Mouse (Mus musculus) thymus, adult 2 months (tissue): ENCODE measurements around the gene Pla2g4b. TPM values are rescaled to one million over a fixed set of nuclear protein-coding genes. Genes with fewer than 3 reads are reported as not detected.

Experiments used
- DNase-seq: peaks from one replicate; pipeline ENCODE4 v3.0.0; 2021
- H3K27ac ChIP-seq: fragments of 200-500 bp; 2 replicates; pipeline ENCODE4 v1.5.1; 2012; ENCODE audit warnings: low read length, control low read depth; ENCODE audit not compliant: control insufficient read depth, insufficient read depth
- H3K27me3 ChIP-seq: fragments of 200-500 bp; 2 replicates; pipeline ENCODE4 v1.6.1; 2012; ENCODE audit warnings: mild to moderate bottlenecking, low read length, moderate library complexity, mixed read lengths; ENCODE audit not compliant: control insufficient read depth, insufficient read depth
- H3K36me3 ChIP-seq: fragments of 200-500 bp; 2 replicates; pipeline ENCODE4 v1.6.1; 2012; ENCODE audit warnings: mild to moderate bottlenecking, low read length, moderate library complexity; ENCODE audit not compliant: control insufficient read depth, insufficient read depth
- H3K4me1 ChIP-seq: fragments of 200-500 bp; replicated peaks from 2 replicates; pipeline ENCODE4 v1.6.1; 2012; ENCODE audit warnings: low read length; ENCODE audit not compliant: control insufficient read depth, insufficient read depth
- H3K4me3 ChIP-seq: fragments of 200-500 bp; 2 replicates; pipeline ENCODE4 v1.5.1; 2012; ENCODE audit warnings: mild to moderate bottlenecking, low read length, control low read depth, moderate library complexity; ENCODE audit not compliant: control insufficient read depth, insufficient read depth
- CTCF ChIP-seq: fragments of 200-500 bp; IDR thresholded peaks from 2 replicates; pipeline ENCODE4 v1.5.1; 2012; ENCODE audit warnings: mild to moderate bottlenecking, control low read depth, low read length, moderate library complexity, borderline replicate concordance; ENCODE audit not compliant: control insufficient read depth, poor library complexity, insufficient read depth; ENCODE audit errors: extremely low read depth
- POLR2A ChIP-seq: fragments of 200-500 bp; IDR thresholded peaks from 2 replicates; pipeline ENCODE4 v1.6.1; 2012; ENCODE audit warnings: mild to moderate bottlenecking, low read length, control low read depth, moderate library complexity; ENCODE audit not compliant: control insufficient read depth, poor library complexity, insufficient read depth; ENCODE audit errors: extremely low read depth
- WGBS: fragments of 180-500 bp; shearing (Covaris S2); methylation state at CpG from one replicate; pipeline ENCODE4 v1.1.7; 2018; 5-methylcytosine and 5-hydroxymethylcytosine counted together
- polyA plus RNA-seq: library from polyadenylated mRNA; depleted of rRNA; stranded (reverse); fragments of >200 nt; gene quantifications from 2 replicates; pipeline ENCODE4 v1.2.3, GENCODE M21; 2012

The Pla2g4b gene
- polyA plus RNA-seq, 1 experiment: 7.7 TPM

DNA sequence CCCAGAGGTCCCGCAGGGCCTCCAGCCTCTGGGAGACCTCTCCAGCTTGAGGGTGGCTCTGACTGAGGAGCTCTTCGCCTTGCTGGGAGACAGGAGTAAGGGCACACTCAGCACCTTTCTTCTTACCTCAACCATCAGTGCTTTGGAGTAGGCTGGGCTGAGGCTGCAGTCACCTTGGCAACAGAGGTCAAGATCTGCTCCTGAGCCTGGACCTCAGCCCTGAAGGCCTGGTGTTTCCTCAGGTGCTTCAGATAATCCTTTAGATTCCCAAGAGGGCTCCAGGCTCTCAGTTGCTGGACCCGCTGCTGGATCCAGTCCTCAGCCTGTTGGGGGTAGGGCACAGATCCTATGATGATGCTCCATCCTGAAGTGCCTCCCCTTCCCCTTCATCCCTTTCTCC lies 26.2 kb downstream of the Pla2g4b start:
- TF ChIP-seq CTCF (no peak), POLR2A (no peak)
- H3K36me3 ChIP-seq: no peaks in the 10 kb centered on the region
- no peaks in the 10 kb centered on the region for H3K27me3 ChIP-seq
- H3K4me1 ChIP-seq: no peaks in the 10 kb centered on the region
- no peak for DNase-seq
- no peak overlapping the region for H3K4me3 ChIP-seq
- 92% methylated on average over 3 of the region's 3 CpGs for WGBS
- H3K27ac ChIP-seq: no peak overlapping the region

DNA sequence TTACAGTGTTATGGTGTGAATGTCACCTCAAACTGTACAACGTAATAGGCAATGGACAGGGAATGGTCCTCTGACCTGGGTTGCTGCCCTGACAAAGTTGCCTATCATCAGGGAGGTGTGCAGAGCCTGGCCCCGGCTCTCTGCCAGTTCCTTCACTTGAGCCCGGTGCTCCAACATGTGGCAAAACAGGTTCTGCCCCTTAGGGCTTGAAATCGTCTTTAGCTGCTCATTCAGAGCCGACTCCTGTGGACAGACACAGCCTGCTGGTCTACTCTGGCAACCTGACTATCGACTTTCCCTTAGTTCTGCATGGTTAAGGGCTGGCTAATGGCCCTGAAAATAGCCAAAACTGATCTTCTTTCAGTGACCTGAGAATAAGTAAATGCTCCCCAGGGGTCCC lies 27.0 kb downstream of the Pla2g4b start:
- Histone ChIP-seq H3K4me1 (no peaks in the 10 kb centered on the region), H3K36me3 (no peaks in the 10 kb centered on the region), H3K4me3 (no peak overlapping the region), H3K27ac (no peak overlapping the region), H3K27me3 (no peaks in the 10 kb centered on the region)
- TF ChIP-seq POLR2A (no peak), CTCF (no peak)
- 81% methylated on average over 6 of the region's 6 CpGs for WGBS
- DNase-seq: no peak

DNA sequence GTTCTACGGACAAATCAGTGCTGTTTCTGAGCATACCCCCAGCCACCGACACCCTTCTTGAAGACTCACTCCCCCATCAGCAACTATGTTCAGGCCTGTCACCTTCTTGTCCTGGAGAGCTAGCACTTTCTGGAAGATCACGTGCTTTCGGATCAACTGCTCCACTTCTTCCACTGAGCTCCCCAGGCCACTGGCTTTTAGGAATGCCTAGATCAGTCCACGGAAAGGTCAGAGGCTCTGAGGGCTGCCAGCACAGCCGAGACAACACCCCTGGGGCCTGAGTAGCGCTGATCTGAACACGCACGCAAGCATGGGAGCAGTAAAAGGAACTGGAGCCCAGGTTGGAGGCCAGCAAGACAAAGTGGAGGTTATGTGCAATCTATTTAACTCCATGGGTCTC lies 27.4 kb downstream of the Pla2g4b start:
- DNase-seq: no peak
- 87% methylated on average over 9 of the region's 9 CpGs for WGBS

DNA sequence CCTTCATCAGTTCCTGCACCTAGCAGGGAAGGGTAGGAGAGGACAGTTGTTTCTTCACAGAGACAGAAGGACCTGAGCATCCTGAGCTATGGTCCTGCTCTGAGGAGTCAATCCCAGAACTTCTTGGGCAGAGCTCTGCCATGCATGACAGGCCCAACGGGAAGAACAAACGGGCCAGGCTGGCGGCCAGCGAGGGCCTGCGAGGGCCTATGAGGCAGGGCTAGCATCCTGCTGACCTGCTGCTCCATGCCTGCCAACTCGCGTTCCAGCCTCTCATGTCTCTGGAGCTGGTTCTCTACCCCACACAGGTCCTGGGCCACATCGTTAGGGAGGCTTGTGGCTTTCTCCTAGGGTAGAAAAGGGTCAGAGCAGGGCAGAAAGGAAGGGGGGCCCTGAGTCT lies 29.0 kb downstream of the Pla2g4b start:
- H3K4me3 ChIP-seq: no peak overlapping the region
- TF ChIP-seq CTCF (no peak), POLR2A (no peak)
- DNase-seq: no peak
- no peaks in the 10 kb centered on the region for H3K4me1 ChIP-seq
- H3K36me3 ChIP-seq: no peaks in the 10 kb centered on the region
- 96% methylated on average over 8 of the region's 8 CpGs for WGBS
- H3K27ac ChIP-seq: no peak overlapping the region
- H3K27me3 ChIP-seq: no peaks in the 10 kb centered on the region

More for the DNA sequence above, 27.4 kb downstream of the Pla2g4b start:
- no peak overlapping the region for H3K4me3 ChIP-seq
- H3K36me3 ChIP-seq: no peaks in the 10 kb centered on the region
- no peak overlapping the region for H3K27ac ChIP-seq
- no peaks in the 10 kb centered on the region for H3K27me3 ChIP-seq
- TF ChIP-seq POLR2A: no peak
- no peak for TF ChIP-seq CTCF
- H3K4me1 ChIP-seq: no peaks in the 10 kb centered on the region

DNA sequence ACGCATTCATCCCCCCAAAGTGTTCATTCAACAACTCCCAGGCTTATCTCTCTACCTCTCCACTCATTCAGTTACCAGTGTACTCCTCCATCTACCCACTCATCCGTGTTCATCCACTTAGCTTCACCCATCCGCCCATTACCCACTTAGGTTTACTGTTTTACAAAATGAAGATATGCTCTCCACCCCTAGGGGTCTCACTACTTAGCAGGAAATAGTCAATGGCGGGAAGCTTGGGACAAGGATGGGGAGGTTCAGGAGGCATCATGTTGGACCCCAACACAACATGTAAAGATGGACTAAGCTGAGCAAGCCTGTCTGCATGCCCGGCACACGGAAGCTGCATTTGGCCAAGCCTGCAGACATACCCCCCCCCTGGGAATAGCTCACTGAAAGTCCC lies 31.4 kb downstream of the Pla2g4b start:
- DNase-seq: no peak
- Histone ChIP-seq H3K27me3 (no peaks in the 10 kb centered on the region), H3K36me3 (no peaks in the 10 kb centered on the region), H3K27ac (no peak overlapping the region), H3K4me1 (no peaks in the 10 kb centered on the region), H3K4me3 (no peak overlapping the region)
- TF ChIP-seq POLR2A: no peak
- no peak for TF ChIP-seq CTCF
- WGBS: 76% methylated on average over 6 of the region's 6 CpGs

DNA sequence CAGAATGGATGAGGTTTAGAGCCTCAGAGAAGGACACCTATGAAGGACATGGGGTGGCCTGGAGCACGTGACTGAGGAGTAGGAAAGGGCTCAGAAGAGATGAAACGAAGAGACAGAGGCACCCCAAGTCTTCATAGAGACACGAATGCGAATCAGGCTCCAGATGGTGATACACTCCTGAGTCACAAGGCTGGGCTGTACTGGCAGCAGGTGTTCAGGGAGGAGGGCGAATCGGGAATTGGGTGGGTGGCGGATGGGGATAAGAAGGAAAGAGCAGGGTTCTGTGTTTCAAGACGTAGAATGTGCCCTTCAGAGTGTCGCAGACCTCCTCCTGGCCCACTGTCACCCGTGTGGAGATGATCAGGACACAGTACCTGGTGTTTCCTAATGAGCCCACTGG lies 32.0 kb downstream of the Pla2g4b start:
- Histone ChIP-seq H3K4me3 (no peak overlapping the region), H3K36me3 (no peaks in the 10 kb centered on the region), H3K27me3 (no peaks in the 10 kb centered on the region), H3K4me1 (no peaks in the 10 kb centered on the region), H3K27ac (no peak overlapping the region)
- WGBS: 88% methylated on average over 10 of the region's 10 CpGs
- no peak for TF ChIP-seq CTCF
- no peak for TF ChIP-seq POLR2A
- no peak for DNase-seq

DNA sequence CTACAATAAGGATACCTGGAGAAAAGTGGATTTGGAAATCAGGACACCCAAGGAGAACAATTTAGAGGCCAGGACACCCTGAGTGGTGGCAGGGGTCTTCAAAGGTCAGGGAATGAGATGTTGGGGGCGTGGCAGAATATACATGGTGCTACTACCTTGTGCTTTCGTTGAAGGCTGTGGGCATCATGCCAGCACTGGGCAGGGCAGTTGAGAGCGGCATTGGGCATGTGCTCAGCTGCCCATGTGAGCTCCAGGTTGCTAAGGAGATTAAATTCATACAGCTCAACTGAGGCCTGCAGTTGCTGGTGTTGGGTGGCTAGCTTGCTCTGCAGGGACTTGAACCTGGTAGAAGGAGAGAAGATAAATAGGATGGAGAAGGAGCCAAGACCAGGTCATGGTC lies 33.0 kb downstream of the Pla2g4b start:
- Histone ChIP-seq H3K4me3 (no peak overlapping the region), H3K36me3 (no peaks in the 10 kb centered on the region), H3K4me1 (no peaks in the 10 kb centered on the region), H3K27ac (no peak overlapping the region), H3K27me3 (no peaks in the 10 kb centered on the region)
- TF ChIP-seq POLR2A: no peak
- no peak for TF ChIP-seq CTCF
- WGBS: 90% methylated on average over 3 of the region's 3 CpGs
- DNase-seq: no peak
